Mouse (Mus musculus) lung, embryonic 14.5 days (tissue): ENCODE data around the gene Nup133. TPM values are rescaled to one million over a fixed set of nuclear protein-coding genes. Genes with fewer than 3 reads are reported as not detected.

Experiments used
- ATAC-seq: fragments of 200-750 bp; cut with Nextera tagmentation; 2 replicates; pipeline ENCODE4 v1.8.0; 2017; ENCODE audit warnings: mild to moderate bottlenecking, moderate TSS enrichment, moderate library complexity; ENCODE audit not compliant: insufficient read depth
- DNase-seq: peaks from one replicate; pipeline ENCODE4 v3.0.0-alpha.2; 2015
- H3K27ac ChIP-seq: fragments of 300-500 bp; sonication (generic); 2 replicates; pipeline ENCODE4 v1.5.1; 2014; ENCODE audit warnings: low read depth, mild to moderate bottlenecking, moderate library complexity
- H3K27me3 ChIP-seq: fragments of 300-500 bp; sonication (generic); 2 replicates; pipeline ENCODE4 v1.6.1; 2014; ENCODE audit warnings: low read length, control low read depth; ENCODE audit not compliant: insufficient read depth
- H3K36me3 ChIP-seq: fragments of 300-500 bp; sonication (generic); 2 replicates; pipeline ENCODE4 v1.6.1; 2014; ENCODE audit warnings: control low read depth; ENCODE audit not compliant: insufficient read depth
- H3K4me1 ChIP-seq: fragments of 300-500 bp; sonication (generic); 2 replicates; pipeline ENCODE4 v1.6.1; 2014; ENCODE audit warnings: antibody characterized with exemption, control low read depth; ENCODE audit not compliant: insufficient read depth
- H3K4me2 ChIP-seq: fragments of 300-500 bp; sonication (generic); 2 replicates; pipeline ENCODE4 v1.6.1; 2014; ENCODE audit warnings: mild to moderate bottlenecking
- H3K4me3 ChIP-seq: fragments of 300-500 bp; sonication (generic); 2 replicates; pipeline ENCODE4 v1.5.1; 2014; ENCODE audit warnings: low read depth, low read length
- H3K9ac ChIP-seq: fragments of 300-500 bp; sonication (generic); 2 replicates; pipeline ENCODE4 v1.6.1; 2014
- H3K9me3 ChIP-seq: fragments of 300-500 bp; sonication (generic); 2 replicates; pipeline ENCODE4 v1.6.1; 2016; ENCODE audit warnings: low read depth, low read length, control low read depth
- CTCF ChIP-seq: IDR thresholded peaks from 2 replicates; pipeline ENCODE4 v1.5.1; 2016; ENCODE audit warnings: antibody characterized with exemption, low read depth
- WGBS: fragments of 180-500 bp; shearing (Covaris S2); extraction: QIAGEN DNeasy Blood & Tissue Kit; methylation state at CpG from one replicate; pipeline ENCODE4 v1.1.7; 2014; 5-methylcytosine and 5-hydroxymethylcytosine counted together
- polyA plus RNA-seq: library from polyadenylated mRNA; unstranded; fragments of >200 nt; fragmentation: Nextera tagmentation; extraction: Ambion mirVana; gene quantifications from 2 replicates; pipeline ENCODE4 v1.2.1, GENCODE M21; 2014

Gene Nup133
- polyA plus RNA-seq, 1 experiment from 2014 or later, result 54.4 TPM

- ATAC-seq (no peak), DNase-seq (no peak)
- Histone ChIP-seq H3K4me1 (no peaks in the 10 kb centered on the region), H3K9me3 (no peaks in the 10 kb centered on the region), H3K4me3 (no peak overlapping the region), H3K9ac (no peak overlapping the region), H3K27ac (no peak overlapping the region), H3K27me3 (peaks cover 3% of the 10 kb centered on the region; the same call in 1 of the 2 replicates), H3K4me2 (no peak overlapping the region), H3K36me3 (no peaks in the 10 kb centered on the region)
- WGBS, result 86% methylated on average over 9 of the region's 9 CpGs
- no peak for TF ChIP-seq CTCF
Observed at GRCm38 (mm10) chr8:123854733-123855475, 94.2 kb downstream of the Nup133 start.

GRCm38 (mm10) chr8:123854252-123854651 is 94.8 kb downstream of the Nup133 start:
- no peak overlapping the region for H3K4me3 ChIP-seq
- H3K27ac ChIP-seq, result no peak overlapping the region
- WGBS, result 79% methylated on average over 1 of the region's 1 CpGs
- no peak overlapping the region for H3K9ac ChIP-seq
- ATAC-seq, result no peak
- no peak overlapping the region for H3K4me2 ChIP-seq
- H3K9me3 ChIP-seq, result no peaks in the 10 kb centered on the region
- H3K27me3 ChIP-seq, result no peaks in the 10 kb centered on the region; the same call in 1 of the 2 replicates
- H3K4me1 ChIP-seq, result no peaks in the 10 kb centered on the region
- no peak for DNase-seq
- no peak for TF ChIP-seq CTCF
- H3K36me3 ChIP-seq, result no peaks in the 10 kb centered on the region

- Histone ChIP-seq H3K4me1 (no peaks in the 10 kb centered on the region), H3K36me3 (no peaks in the 10 kb centered on the region), H3K27ac (no peak overlapping the region), H3K4me3 (no peak overlapping the region), H3K4me2 (no peak overlapping the region), H3K9ac (no peak overlapping the region), H3K27me3 (no peaks in the 10 kb centered on the region), H3K9me3 (no peaks in the 10 kb centered on the region)
- no peak for ATAC-seq
- no peak for DNase-seq
- 70% methylated on average over 5 of the region's 5 CpGs for WGBS
- TF ChIP-seq CTCF, result no peak
Observed at GRCm38 (mm10) chr8:123851590-123851989, 97.5 kb downstream of the Nup133 start.

GRCm38 (mm10) chr8:123849352-123849751 is 99.7 kb downstream of the Nup133 start:
- H3K4me1 ChIP-seq, result no peaks in the 10 kb centered on the region
- H3K4me2 ChIP-seq, result no peak overlapping the region
- no peaks in the 10 kb centered on the region for H3K9me3 ChIP-seq
- no peaks in the 10 kb centered on the region for H3K27me3 ChIP-seq
- H3K27ac ChIP-seq, result no peak overlapping the region
- DNase-seq, result no peak
- no peak for ATAC-seq
- 73% methylated on average over 4 of the region's 4 CpGs for WGBS
- H3K9ac ChIP-seq, result no peak overlapping the region
- no peak overlapping the region for H3K4me3 ChIP-seq
- no peaks in the 10 kb centered on the region for H3K36me3 ChIP-seq
- TF ChIP-seq CTCF, result no peak

- Histone ChIP-seq H3K4me3 (no peak overlapping the region), H3K9me3 (no peaks in the 10 kb centered on the region), H3K27ac (no peak overlapping the region), H3K4me2 (no peak overlapping the region), H3K9ac (no peak overlapping the region), H3K4me1 (no peaks in the 10 kb centered on the region), H3K36me3 (no peaks in the 10 kb centered on the region), H3K27me3 (no peaks in the 10 kb centered on the region)
- TF ChIP-seq CTCF, result no peak
- DNase-seq, result no peak
- no peak for ATAC-seq
- WGBS, result 54% methylated on average over 3 of the region's 3 CpGs
Observed at GRCm38 (mm10) chr8:123847546-123847945, 101.5 kb downstream of the Nup133 start.

Other genes starting within 250 kb of the Nup133 start
- 30.1 and 32.1 TPM in 2 replicates for gene Rab4a, start 143.3 kb downstream of the Nup133 start, polyA plus RNA-seq
- gene Ccsap, start 89.1 kb downstream of the Nup133 start, polyA plus RNA-seq, result 5.6 and 7.1 TPM in 2 replicates
- 0.99 and 2.5 TPM in 2 replicates for gene Acta1, start 54.5 kb downstream of the Nup133 start, polyA plus RNA-seq
- 17.8 and 18.9 TPM in 2 replicates for gene Abcb10, start 33.9 kb upstream of the Nup133 start, polyA plus RNA-seq
- gene Taf5l, start 72.1 kb upstream of the Nup133 start, polyA plus RNA-seq, result 47.5 and 51.6 TPM in 2 replicates
- gene Urb2, start 72.2 kb upstream of the Nup133 start, polyA plus RNA-seq, result 9.0 and 9.2 TPM in 2 replicates